Mouse (Mus musculus) bone marrow, adult 2 months (tissue): ENCODE results near the gene Neurog1.

Experiments used
- CTCF ChIP-seq: fragments of 200-500 bp; IDR thresholded peaks from 2 replicates; pipeline ENCODE4 v1.5.1; 2011; ENCODE audit warnings: low read length, control low read depth; ENCODE audit not compliant: control insufficient read depth, insufficient read depth
- POLR2A ChIP-seq: fragments of 200-500 bp; IDR thresholded peaks from 2 replicates; pipeline ENCODE4 v1.6.1; 2011; ENCODE audit warnings: low read depth, mild to moderate bottlenecking, control low read depth, low read length, borderline replicate concordance; ENCODE audit not compliant: control insufficient read depth

GRCm38 (mm10) chr13:56258196-56259020, 6.4 kb upstream of the Neurog1 start:
- TF ChIP-seq CTCF (no peak), POLR2A (no peak)
